Mouse (Mus musculus) central nervous system, embryonic 14 days (tissue): ENCODE data around the gene Vmn1r29. TPM values are rescaled to one million over a fixed set of nuclear protein-coding genes. Genes with fewer than 3 reads are reported as not detected.

Source experiments
- polyA plus RNA-seq: library from polyadenylated mRNA; depleted of rRNA; stranded (reverse); fragments of >200 nt; gene quantifications from 2 replicates; pipeline ENCODE4 v1.2.3, GENCODE M21; 2012; rRNA removed

The Vmn1r29 gene
- polyA plus RNA-seq: not detected in 2 replicates

DNA sequence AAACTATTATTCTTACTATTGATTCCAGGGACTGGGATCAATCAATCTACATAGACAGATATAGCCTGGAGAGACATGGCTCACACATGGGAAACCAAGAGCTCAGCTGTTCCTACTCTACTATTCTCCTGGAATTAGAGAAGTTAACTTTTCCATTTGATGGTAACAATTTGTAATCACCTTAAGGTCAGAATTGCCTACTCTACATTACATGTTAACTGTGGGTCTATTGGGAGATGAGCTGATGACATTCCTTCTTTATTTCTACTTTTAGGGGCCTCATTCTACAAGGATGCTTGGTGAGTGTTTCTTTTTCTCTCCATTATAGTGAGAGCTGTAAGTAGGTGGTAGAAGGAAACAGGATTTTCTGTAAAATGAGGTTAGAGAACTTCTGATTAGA, at the start of gene Vmn1r29:
Gene Vmn1r29, plus strand, starts transcription at position 301 of the 400 bp plus-strand sequence.

DNA sequence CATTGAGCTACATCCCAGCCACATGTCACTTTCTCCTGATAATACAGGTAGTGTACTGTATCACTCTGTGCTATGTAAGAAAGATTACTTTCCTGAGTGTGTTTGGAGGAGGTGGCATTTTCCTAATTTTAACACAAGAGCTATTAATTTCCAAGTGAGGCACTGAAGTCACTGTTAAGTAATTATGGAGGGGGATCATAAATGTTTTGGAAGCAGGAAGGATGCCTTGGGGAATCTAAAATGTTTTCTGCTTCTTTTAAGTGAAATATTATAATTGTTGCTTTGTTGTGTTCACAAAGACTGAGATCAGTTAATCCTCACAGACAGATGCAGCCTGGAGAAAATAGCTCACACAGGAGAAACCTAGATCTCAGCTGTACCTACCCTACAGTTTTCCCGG, 39.6 kb upstream of the Vmn1r29 start, which contains the start of gene Vmn1r28:
Gene Vmn1r28, plus strand, starts transcription at position 301 of the 400 bp plus-strand sequence.

Other genes with a start within 250 kb of the Vmn1r29 start
- not detected in 2 replicates for gene Vmn1r27, start 82.7 kb upstream of the Vmn1r29 start, polyA plus RNA-seq
- not detected in 2 replicates for gene Vmn1r28, start 39.5 kb upstream of the Vmn1r29 start, polyA plus RNA-seq
- 0.05 TPM in 1 of 2 replicates, not detected in the other for gene Vmn1r30, start 141.8 kb downstream of the Vmn1r29 start, polyA plus RNA-seq
- gene Vmn1r31, start 173.8 kb downstream of the Vmn1r29 start, polyA plus RNA-seq: not detected in 2 replicates